ENCODE assay signal across 1 mouse cellular context in the genomic region with DNA sequence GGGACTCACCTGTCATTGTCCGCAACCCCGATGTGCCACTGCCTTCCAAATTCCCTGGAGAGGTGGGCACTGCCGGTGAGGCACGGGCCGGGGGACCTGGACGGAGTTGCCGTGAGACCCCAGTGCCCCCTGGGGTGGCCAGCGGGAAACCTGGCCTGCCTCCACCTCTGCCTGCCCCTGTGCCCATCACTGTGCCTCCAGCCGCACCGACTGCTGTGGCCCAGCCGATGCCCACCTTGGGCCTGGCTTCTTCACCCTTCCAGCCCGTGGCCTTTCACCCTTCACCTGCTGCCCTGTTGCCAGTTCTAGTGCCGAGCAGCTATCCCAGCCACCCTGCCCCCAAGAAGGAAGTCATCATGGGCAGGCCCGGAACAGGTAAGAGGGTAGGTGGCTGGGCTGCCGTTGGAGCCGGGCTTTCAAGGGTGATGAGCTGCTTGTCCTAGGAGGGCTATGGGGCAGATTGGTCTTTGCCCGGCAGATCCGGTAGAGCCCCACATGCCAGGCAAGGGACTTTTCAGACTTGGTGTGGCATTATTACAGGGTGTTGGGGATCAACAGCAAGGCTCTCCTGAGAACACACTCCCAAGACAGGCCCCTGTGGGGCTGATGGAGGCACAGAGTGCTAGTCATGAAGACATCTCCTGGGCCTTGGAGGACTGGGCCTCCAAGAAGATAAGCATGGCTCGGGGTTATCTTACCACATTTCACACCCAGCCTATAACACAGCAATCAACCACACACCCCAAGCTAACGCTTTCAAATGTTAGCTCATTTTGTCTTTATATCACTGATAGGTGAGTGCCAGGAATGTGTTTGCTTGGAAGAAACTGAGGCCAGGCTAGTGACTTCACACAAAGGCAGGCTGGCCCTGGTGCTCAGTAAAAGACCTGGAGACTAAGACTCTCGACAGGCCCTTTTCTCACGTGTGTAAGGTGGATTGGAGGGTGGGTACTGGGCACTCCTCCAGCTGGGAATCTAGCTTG.
TF ChIP-seq lines count a peak whose summit lies in the region.

No protein-coding gene starts in this region.

TF ChIP-seq in ES-E14, 5 proteins besides CTCF, POLR2A, EP300 and RAD21:
- TF ChIP-seq CHD2 (IDR thresholded peaks at IDR 0.05; ENCODE audit: low read depth, low read length) = no peak
- no peak for TF ChIP-seq HCFC1 (IDR thresholded peaks at IDR 0.05; ENCODE audit: borderline replicate concordance, insufficient read depth, low read length)
- TF ChIP-seq ZNF384 (IDR thresholded peaks at IDR 0.05; ENCODE audit: low read depth, low read length) = no peak
- TF ChIP-seq MAFK (IDR thresholded peaks at IDR 0.05; ENCODE audit: insufficient read depth, low read depth, low read length) = no peak
- no peak for TF ChIP-seq ZC3H11A (IDR thresholded peaks at IDR 0.05; ENCODE audit: borderline replicate concordance, low read depth, low read length)
